Mouse (Mus musculus) liver, adult 2 months (tissue): Measurements from ENCODE around the gene Ism2. TPM values are rescaled to one million over a fixed set of nuclear protein-coding genes. Genes with fewer than 3 reads are reported as not detected.
"Not testable (repeated sequence)": the region's sequence is repeated elsewhere in the genome, so short reads cannot be mapped to it uniquely, and the experiment has no call there.

ENCODE experiments used
- DNase-seq: peaks from one replicate; pipeline ENCODE4 v3.0.0-alpha.2; 2011; ENCODE audit warnings: low read depth, low spot score; ENCODE audit errors: extremely low read depth
- H3K27ac ChIP-seq: fragments of 200-500 bp; replicated peaks from 2 replicates; pipeline ENCODE4 v1.5.1; 2012; ENCODE audit warnings: low read depth, mild to moderate bottlenecking, control low read depth, inconsistent platforms, low read length; ENCODE audit not compliant: insufficient read depth
- H3K27me3 ChIP-seq: fragments of 200-500 bp; 2 replicates; pipeline ENCODE4 v1.6.1; 2012; ENCODE audit warnings: mild to moderate bottlenecking, moderate library complexity, low read length, inconsistent platforms; ENCODE audit not compliant: control insufficient read depth, insufficient read depth
- H3K36me3 ChIP-seq: fragments of 200-500 bp; 2 replicates; pipeline ENCODE4 v1.6.1; 2012; ENCODE audit warnings: low read length, inconsistent platforms; ENCODE audit not compliant: control insufficient read depth, insufficient read depth
- H3K4me1 ChIP-seq: fragments of 200-500 bp; 2 replicates; pipeline ENCODE4 v1.6.1; 2011; ENCODE audit warnings: low read length; ENCODE audit not compliant: control insufficient read depth, insufficient read depth
- H3K4me3 ChIP-seq: fragments of 200-500 bp; 2 replicates; pipeline ENCODE4 v1.5.1; 2011; ENCODE audit warnings: low read depth, mild to moderate bottlenecking, control low read depth, low read length, moderate library complexity; ENCODE audit not compliant: insufficient read depth
- H3K79me2 ChIP-seq: fragments of 200-500 bp; 2 replicates; pipeline ENCODE4 v1.6.1; 2012; ENCODE audit warnings: inconsistent platforms, mild to moderate bottlenecking, low read length, moderate library complexity; ENCODE audit not compliant: control insufficient read depth, insufficient read depth
- H3K9ac ChIP-seq: fragments of 200-500 bp; 2 replicates; pipeline ENCODE4 v1.6.1; 2012; ENCODE audit warnings: low read depth, mild to moderate bottlenecking, control low read depth, inconsistent platforms, low read length
- CTCF ChIP-seq: fragments of 200-500 bp; IDR thresholded peaks from 2 replicates; pipeline ENCODE4 v1.5.1; 2011; ENCODE audit warnings: low read depth, low read length, control low read depth
- POLR2A ChIP-seq: fragments of 200-500 bp; IDR thresholded peaks from 2 replicates; pipeline ENCODE4 v1.6.1; 2011; ENCODE audit warnings: low read length, control low read depth; ENCODE audit not compliant: insufficient read depth; ENCODE audit errors: extremely low read depth
- WGBS: fragments of 180-500 bp; shearing (Covaris S2); methylation state at CpG from one replicate; pipeline ENCODE4 v1.1.7; 2018; 5-methylcytosine and 5-hydroxymethylcytosine counted together
- polyA plus RNA-seq: library from polyadenylated mRNA; depleted of rRNA; stranded (reverse); fragments of >200 nt; gene quantifications from 2 replicates; pipeline ENCODE4 v1.2.3, GENCODE M21; 2012
- total RNA-seq: library from RNA; depleted of rRNA; stranded (reverse); fragments of >200 nt; gene quantifications from 2 replicates; pipeline ENCODE4 v1.2.3, GENCODE M21; 2014

The Ism2 gene
- total and polyA plus RNA-seq, 2 experiments = 0.18 to 0.28 TPM

DNA sequence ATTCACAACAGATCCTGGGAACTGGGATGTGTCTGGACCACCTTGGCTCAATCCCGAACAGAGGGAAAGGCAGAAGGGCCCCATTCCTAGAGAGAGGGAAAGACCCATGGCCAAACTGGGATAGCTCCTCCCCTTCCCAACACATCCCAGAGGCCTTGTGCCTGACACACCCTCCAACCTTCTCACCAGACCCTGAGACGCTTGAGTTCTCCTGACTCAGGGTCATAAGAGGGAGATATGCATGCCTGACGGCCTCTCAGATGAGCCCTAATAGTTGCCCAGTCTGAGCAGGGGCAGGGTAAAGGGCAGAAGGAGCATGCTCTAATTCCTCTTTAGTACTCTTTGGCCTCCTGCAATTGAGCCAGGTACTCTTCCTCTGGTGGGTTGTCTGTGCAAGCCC lies 20.2 kb downstream of the Ism2 start:
- 74% methylated on average over 3 of the region's 3 CpGs for WGBS
- no peak overlapping the region for H3K27ac ChIP-seq
- no peak overlapping the region for H3K4me3 ChIP-seq
- H3K79me2 ChIP-seq = no peaks in the 10 kb centered on the region
- no peaks in the 10 kb centered on the region for H3K27me3 ChIP-seq
- H3K36me3 ChIP-seq = peaks cover 18% of the 10 kb centered on the region
- H3K9ac ChIP-seq = no peak overlapping the region
- no peak for DNase-seq
- TF ChIP-seq POLR2A (no peak), CTCF (no peak)
- H3K4me1 ChIP-seq = no peaks in the 10 kb centered on the region

DNA sequence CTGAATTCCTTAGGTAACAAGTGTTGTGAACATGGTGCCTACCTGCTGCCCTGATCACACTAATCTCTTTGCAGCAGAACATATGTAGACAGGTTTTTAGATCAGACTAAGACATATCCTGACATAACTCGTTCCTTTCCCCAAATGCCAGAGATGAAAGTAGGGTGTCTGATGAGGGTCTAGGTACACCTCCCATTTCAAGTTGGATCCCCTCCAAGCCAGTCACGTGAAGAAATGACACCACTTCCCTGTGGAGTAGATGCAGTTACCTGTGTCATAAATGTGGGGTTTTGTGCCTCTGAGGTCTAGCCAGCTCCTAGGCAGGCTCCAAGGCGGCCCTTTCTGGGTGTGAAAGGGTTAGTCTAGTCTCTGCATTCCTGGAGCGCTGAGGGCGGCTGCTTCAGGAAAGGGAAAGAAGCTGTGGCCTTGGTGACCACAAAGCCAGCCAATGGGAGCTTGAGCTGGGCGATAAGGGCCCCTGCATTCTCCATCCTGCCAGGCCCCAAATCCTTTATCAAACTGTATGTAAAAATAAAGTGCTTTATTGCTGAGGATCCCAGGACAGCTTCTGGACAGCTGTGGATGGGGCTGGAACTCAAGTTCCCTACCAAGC lies 21.3 kb downstream of the Ism2 start:
- H3K4me1 ChIP-seq = no peaks in the 10 kb centered on the region
- H3K27ac ChIP-seq = no peak overlapping the region
- no peak for DNase-seq
- WGBS = 44% methylated on average over 6 of the region's 6 CpGs
- no peak for TF ChIP-seq POLR2A
- TF ChIP-seq CTCF = no peak
- H3K4me3 ChIP-seq = no peak overlapping the region
- H3K36me3 ChIP-seq = peaks cover 23% of the 10 kb centered on the region
- H3K79me2 ChIP-seq = no peaks in the 10 kb centered on the region
- no peak overlapping the region for H3K9ac ChIP-seq
- no peaks in the 10 kb centered on the region for H3K27me3 ChIP-seq

DNA sequence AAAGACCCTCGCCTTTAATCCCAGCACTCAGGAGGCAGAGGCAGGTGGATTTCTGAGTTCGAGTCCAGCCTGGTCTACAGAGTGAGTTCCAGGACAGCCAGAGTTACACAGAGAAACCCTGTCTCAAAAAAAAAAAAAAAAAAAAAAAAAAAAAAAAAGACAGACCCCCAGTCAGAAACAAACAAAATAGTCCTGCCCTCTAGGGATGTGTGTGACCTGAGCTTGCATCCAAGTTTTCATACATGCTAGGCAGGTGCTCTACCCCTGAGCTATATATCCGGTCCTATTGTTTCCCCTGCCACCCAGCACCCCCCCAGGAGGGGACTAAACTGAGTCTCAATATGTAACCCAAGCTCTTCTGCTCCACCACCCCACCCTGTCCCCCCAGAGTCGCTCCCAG lies 22.3 kb downstream of the Ism2 start:
- peaks cover 33% of the 10 kb centered on the region for H3K36me3 ChIP-seq
- H3K79me2 ChIP-seq, H3K27ac ChIP-seq, DNase-seq, H3K4me3 ChIP-seq, H3K9ac ChIP-seq, H3K4me1 ChIP-seq, H3K27me3 ChIP-seq: not testable (repeated sequence)
- 94% methylated on average over 4 of the region's 4 CpGs for WGBS

DNA sequence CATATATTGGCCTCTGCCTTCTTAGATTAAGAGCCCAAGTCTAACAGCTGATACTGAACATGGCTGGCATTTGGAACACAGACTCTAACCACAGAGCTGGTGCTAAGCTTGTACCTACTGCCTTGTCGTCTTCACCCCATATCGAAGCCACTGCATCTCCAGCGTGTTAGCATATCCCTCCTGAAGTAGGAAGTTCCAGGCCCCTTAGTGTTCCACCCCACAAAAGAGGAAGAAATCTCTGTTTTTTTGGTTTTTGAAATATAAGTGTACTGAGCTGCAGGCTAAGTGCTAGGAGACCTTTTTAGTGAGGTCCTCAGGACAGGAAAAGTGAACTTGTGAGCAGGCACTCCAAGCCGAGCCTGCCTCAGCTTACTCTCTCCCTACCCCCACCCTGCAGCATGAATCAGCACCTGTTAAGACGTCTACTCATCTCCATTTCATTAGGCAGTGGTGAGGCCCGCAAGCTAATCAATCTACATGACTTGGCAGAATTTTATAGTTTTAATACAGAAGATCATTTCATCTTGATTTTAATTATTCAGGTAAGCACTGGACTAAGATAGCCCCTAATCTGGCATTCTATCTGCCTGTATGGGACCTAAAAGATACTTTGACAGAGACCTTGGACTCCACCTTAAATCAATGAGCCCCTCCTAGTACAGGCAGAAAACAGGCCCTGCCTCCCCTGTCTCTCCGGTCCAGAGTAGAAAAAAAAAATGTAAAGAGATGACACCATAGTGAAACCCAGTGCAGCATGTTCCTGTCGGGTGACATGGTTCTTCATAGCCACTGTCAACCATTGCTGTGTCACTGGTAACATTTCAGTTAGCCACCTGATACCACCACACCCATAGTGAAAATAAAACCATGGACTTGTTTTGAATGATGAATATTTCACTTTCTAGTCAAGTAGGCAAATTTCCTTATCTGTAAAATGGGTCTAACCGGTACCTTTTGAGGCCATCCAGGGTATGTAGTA lies 24.4 kb downstream of the Ism2 start:
- H3K79me2 ChIP-seq = no peaks in the 10 kb centered on the region
- H3K27ac ChIP-seq = no peak overlapping the region
- H3K27me3 ChIP-seq = no peaks in the 10 kb centered on the region
- no peak overlapping the region for H3K4me3 ChIP-seq
- no peak for TF ChIP-seq POLR2A
- 79% methylated on average over 9 of the region's 9 CpGs for whole genome bisulfite sequencing
- H3K9ac ChIP-seq = no peak overlapping the region
- peaks cover 52% of the 10 kb centered on the region for H3K36me3 ChIP-seq
- H3K4me1 ChIP-seq = no peaks in the 10 kb centered on the region
- DNase-seq = no peak

DNA sequence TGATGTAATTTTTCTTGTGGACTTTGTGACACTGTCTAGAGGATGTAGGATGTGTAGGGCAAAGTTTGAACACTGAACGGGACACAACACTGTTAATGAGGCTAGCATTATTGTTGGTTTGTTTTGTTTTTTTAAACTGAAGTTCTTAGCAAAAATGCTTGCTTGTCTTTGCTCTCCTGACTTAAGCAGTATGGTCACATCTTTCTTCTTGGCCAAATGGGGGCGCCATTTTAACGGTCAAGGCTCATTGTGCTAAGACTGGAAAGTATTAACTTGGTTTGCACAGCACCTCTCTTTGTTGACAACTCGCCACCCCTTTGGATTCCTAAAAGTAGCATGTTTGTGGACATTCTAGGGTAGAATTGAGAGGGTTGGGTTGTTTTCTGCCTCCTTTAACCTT lies 31.8 kb downstream of the Ism2 start:
- Histone ChIP-seq H3K4me3 (no peak overlapping the region; the same call in 1 of the 2 replicates), H3K9ac (no peak overlapping the region), H3K27ac (no peak overlapping the region), H3K27me3 (no peaks in the 10 kb centered on the region), H3K79me2 (no peaks in the 10 kb centered on the region; the same call in 1 of the 2 replicates), H3K36me3 (peaks cover 38% of the 10 kb centered on the region), H3K4me1 (peaks cover 8% of the 10 kb centered on the region; the same call in 1 of the 2 replicates)
- no peak for TF ChIP-seq POLR2A
- peak; percentile 27; the same call in 1 of the 2 replicates for TF ChIP-seq CTCF
- peak; percentile 36 for DNase-seq
- WGBS = 9% methylated on average over 4 of the region's 4 CpGs
